Mouse (Mus musculus): ENCODE measurements around the gene Cdh4.

The Cdh4 gene

GRCm38 (mm10) chr2:179591661-179592060 lies 149.4 kb downstream of the Cdh4 start:
- no peak for DNase-seq (ENCODE audit: extremely low spot score, low read depth, low spot score)

DNA sequence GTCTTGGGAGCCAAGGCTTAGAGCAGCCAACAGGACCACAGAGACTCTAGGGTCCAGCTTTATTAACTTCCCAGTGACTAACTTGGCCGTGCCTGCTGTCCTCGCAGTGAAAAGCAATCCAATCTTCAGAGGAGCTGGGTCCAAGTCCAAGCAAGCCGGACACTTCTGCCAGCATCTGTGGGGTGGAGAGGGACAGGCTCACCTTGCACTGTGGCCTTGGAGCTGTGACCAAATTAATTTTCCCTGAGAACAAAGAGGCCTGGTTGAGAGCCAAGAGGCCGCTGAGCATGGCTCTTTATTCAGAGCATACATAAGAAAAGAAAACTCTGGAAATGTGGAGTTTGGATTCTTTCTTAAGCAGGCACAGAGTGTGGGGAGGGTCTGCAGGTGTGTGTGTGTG lies 152.8 kb downstream of the Cdh4 start:
- DNase-seq (ENCODE audit: extremely low spot score, low read depth, low spot score) = no peak

- no peak for DNase-seq (ENCODE audit: extremely low spot score, low read depth, low spot score)
Observed at GRCm38 (mm10) chr2:179598886-179599285, 156.7 kb downstream of the Cdh4 start.

DNA sequence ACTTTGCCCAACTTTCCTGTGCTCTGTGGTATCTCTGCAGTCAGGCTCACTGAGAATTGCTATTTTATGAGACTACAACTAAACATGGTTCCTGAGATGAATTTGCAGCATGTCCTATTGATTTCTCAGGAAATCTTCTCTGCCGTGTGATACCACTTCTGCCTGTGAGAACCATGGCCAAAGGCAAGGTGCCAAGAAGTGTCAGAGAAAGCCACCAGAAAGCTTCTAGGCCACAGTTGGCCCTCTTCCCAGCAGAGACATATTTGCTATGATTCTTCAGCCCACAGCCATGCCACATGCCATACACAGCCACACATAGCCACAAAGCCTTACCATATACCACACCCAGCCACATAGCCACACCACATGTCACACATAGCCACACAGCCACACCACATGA lies 157.7 kb downstream of the Cdh4 start:
- DNase-seq (ENCODE audit: extremely low spot score, low read depth, low spot score) = no peak

DNA sequence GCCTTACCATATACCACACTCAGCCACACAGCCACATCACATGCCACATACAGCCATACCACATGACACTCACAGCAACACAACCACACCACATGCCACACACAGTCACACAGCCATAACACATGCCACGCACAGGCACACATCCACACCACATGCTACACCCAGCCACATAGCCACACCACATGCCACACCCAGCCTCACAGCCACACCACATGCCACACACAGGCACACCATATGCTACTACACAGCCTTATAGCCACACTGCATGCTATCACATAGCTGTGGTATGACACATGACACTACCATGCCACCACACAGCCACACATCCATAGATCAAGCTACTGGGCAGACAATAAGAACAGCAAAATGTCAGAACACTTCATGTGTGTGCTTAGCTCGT lies 158.1 kb downstream of the Cdh4 start:
- DNase-seq (ENCODE audit: extremely low spot score, low read depth, low spot score) = no peak

- no peak for DNase-seq (ENCODE audit: extremely low spot score, low read depth, low spot score)
Observed at GRCm38 (mm10) chr2:179601167-179601566, 158.9 kb downstream of the Cdh4 start.

GRCm38 (mm10) chr2:179604746-179605145 lies 162.5 kb downstream of the Cdh4 start:
- no peak for DNase-seq (ENCODE audit: extremely low spot score, low read depth, low spot score)

DNA sequence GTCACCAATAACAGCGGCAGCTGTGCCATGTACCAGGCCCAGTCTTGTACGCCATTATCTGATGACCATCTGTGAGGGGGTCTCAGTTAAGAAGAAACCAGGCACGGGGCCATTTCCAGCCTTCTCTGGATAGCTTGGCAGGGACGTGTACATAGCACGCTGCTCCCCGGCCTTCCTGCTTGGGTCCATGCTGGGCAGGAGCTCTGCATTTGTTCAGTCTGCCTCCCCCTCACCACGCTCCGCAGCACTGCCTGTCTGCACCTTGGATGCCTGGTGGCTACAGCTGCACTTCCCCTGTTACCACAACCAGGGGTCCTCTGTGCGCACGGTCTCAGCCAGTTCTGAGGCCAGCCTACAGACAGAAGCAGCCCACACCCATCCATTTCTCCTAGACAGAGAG lies 163.0 kb downstream of the Cdh4 start:
- no peak for DNase-seq (ENCODE audit: extremely low spot score, low read depth, low spot score)

DNA sequence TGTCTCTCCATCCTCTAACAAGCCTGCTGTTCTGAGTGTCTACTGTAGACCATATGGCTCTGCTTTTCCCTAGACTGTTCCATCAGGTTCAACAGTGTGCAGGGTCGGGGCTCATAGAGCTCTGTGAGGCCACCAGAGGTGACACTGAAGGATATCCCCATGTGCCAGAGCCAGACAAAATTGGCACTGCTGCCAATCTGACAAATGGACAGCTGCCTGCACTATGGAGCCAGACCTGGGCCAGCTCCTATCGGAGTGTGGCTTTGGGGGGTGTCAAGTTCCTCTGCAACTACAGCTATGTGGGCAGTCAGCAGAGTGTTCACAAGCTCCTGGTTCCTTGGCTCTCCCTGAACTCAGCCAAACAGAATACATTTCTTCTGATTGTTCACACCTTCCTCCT lies 164.1 kb downstream of the Cdh4 start:
- DNase-seq (ENCODE audit: extremely low spot score, low read depth, low spot score) = no peak

DNA sequence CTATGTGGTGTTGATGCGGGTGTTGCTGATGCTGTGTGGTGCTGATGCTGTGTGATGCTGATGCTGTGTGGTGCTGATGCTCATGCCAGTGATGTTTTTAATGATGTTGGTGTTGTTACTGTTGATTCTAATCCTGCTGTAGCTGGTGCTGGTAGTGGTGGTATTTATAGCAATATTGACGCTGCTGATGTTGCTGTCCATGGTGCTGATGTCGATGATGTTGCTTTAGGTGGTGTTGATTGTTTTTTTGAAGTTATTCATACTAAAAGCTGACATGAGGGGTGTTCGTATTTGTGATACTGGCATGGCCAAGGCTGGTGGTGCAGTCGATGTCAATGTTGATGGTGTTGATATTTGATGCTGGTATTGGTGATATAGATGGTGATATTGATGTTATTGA lies 173.7 kb downstream of the Cdh4 start:
- DNase-seq (ENCODE audit: extremely low spot score, low read depth, low spot score) = peak; percentile 70

DNA sequence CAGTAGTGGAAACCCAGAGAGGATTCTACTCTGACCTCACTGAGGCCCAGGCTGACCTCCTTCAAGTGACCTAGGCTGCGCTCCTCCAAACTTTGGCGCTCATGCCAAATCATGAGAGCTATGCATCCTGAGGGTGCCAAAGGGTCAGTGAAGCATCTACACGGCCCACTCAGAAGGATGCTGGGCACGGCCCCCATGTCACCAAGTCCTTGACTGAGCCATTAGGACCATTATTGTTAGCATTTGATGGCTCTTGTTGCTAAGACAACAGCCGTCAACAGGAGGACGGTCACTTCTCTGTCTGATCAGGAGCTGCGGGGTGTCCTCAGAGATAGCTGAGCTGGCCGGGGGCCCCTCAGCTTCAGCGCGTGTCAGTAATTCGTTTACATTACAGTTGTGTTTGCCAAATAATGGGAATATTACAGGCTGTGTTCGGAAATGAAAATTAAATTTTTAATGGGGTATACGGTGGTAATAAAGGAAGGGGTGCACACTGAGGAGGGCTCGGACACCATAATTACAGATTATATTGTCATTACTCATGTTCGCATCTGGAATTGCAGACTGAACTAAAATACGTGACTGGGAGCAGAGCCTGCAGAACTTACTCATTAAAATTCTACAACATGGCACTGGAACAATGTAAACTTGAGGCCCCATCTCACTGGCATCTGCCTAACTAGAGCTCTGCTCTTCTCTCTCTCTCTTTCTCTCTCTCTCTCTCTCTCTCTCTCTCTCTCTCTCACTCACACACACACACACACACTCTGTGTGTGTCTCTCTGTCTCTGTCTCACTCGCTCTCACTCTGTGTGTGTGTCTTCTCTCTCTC lies 181.6 kb downstream of the Cdh4 start:
- no peak for DNase-seq (ENCODE audit: extremely low spot score, low read depth, low spot score)

- DNase-seq (ENCODE audit: extremely low spot score, low read depth, low spot score) = no peak
Observed at GRCm38 (mm10) chr2:179627563-179627962, 185.3 kb downstream of the Cdh4 start.

DNA sequence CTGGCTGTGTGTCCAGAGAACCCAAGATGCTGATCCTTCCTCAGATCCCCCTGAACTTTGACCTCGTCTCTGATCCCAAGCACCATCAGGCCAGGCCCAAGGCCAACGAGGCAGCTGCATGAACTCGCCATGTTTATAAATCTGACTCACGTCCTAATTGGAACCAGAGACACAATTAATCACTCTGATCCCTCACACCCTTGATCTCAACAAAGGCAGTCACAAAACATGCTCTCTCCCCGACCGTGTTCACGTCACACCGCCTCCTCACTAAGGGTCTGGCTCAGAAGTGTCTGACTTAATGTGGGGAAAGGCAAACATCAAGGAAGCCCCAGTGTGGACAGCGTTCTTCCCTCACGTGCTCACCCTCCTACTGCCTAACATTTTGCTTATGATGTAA lies 188.5 kb downstream of the Cdh4 start:
- no peak for DNase-seq (ENCODE audit: extremely low spot score, low read depth, low spot score)

GRCm38 (mm10) chr2:179640576-179641301 lies 198.5 kb downstream of the Cdh4 start:
- no peak for DNase-seq (ENCODE audit: extremely low spot score, low read depth, low spot score)

- no peak for DNase-seq (ENCODE audit: extremely low spot score, low read depth, low spot score)
Observed at GRCm38 (mm10) chr2:179648573-179649263, 206.5 kb downstream of the Cdh4 start.

GRCm38 (mm10) chr2:179649370-179649769 lies 207.1 kb downstream of the Cdh4 start:
- no peak for DNase-seq (ENCODE audit: extremely low spot score, low read depth, low spot score)

- DNase-seq (ENCODE audit: extremely low spot score, low read depth, low spot score) = no peak
Observed at GRCm38 (mm10) chr2:179650168-179650567, 207.9 kb downstream of the Cdh4 start.

- no peak for DNase-seq (ENCODE audit: extremely low spot score, low read depth, low spot score)
Observed at GRCm38 (mm10) chr2:179655506-179655905, 213.3 kb downstream of the Cdh4 start.

DNA sequence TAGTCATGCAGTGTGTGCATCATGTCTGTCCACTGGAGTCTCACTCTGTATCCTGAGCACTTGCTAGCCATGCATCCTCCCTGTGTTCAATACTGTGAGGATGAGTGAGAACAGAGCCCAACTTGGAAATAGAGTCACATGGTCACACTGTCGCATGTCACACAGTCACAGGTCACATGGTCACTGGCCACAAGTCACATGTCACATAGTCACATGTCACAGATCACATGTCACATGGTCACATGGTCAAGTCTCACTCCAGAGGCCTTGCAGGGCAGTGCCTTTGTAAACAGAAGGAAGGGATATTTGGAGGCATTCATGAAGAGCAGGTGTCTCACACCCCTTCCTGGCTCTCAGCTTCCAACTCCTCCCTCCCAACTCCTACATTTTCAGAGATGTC lies 217.0 kb downstream of the Cdh4 start:
- DNase-seq (ENCODE audit: extremely low spot score, low read depth, low spot score) = no peak

DNA sequence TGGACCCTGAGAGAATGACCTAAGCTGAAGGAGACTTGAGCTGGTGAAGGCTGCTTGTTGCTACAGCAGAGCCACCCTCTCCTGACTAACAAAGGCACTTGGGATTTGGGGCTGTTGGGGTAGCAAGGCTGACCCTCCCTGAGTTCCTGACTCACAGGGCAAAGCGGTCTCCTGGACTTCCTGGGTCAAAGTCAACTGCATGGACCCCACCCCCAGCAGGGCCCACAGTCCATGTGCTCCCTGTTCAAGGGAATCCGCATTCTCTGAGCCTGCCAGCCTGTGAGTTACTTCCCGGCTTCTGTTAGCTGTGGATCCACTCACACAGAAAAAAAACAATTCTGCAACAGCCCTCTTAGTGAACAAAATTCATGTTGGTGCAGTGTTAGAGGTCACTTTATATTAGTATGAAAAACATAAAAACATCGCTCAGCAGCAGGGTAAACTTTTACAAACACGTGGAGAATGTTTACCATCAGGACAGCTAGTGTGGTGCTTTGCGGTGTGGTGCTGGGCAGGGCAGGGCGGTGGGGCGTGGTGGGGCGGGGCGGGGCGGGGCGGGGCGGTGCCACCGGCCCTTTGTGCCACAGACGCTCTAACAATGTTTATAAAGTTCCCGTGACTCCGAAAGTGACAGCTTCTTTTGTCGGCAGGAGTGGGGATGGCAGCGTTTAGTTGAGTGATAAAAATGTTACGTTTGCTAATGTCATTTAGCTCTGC lies 219.9 kb downstream of the Cdh4 start:
- DNase-seq (ENCODE audit: extremely low spot score, low read depth, low spot score) = no peak

DNA sequence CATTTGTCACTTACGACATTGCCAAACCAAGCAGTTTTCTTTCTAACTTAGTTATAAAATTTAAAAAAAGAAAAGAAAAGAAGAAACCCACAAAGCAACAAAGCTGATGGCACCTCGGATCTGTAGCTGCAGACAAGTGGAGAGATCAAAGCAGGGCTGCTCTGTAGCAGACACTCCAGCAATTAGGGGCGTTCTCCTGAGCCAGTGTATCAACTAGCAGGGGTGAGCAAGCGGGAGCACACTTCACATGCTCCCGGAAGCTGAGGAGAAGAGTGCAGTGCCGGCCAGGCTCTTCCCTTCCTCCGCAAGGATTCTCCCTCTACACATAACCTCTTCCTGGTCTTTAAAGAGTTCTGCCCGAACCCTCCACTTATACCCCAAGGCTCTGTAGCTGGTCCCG lies 220.5 kb downstream of the Cdh4 start:
- no peak for DNase-seq (ENCODE audit: extremely low spot score, low read depth, low spot score)
